Mouse (Mus musculus): ENCODE measurements at regions not wholly inside any gene's neighbourhood (a gene's known extent, or its start where the extent isn't known, plus 50 kb on each side); places are given as distances from the start of the nearest gene placed in this dataset.

DNA sequence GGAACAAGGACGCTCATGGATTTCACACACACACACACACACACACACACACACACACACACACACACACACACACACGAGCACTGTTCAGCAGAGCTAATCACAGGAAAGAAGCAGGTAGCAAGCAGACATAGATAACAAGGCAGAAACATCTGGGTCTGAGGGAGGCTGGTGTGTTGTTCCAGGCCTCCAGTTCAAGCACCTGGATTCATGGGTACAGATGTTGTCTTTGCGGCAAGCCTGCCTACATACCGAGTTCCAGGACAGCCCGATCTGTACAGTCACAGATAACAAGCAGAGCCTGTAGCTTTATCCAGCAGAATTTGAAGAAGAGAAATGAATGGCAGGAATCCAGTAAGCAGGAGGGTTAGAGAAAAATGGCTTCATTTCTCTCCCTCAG, 55.0 kb upstream of the Adgrl2 start:
- WGBS: 80% methylated on average over 5 of the region's 5 CpGs
- H3K4me3 ChIP-seq: no peak overlapping the region
- no peaks in the 10 kb centered on the region for H3K9me3 ChIP-seq (replicated peaks)
- peaks cover 19% of the 10 kb centered on the region for H3K4me1 ChIP-seq
- H3K27me3 ChIP-seq: peaks cover 3% of the 10 kb centered on the region; the same call in 1 of the 2 replicates
- no peak overlapping the region for H3K27ac ChIP-seq
- no peak overlapping the region for H3K4me2 ChIP-seq (replicated peaks)
- no peak overlapping the region for H3K9ac ChIP-seq
- no peaks in the 10 kb centered on the region for H3K36me3 ChIP-seq
- no peak for ATAC-seq (ENCODE audit: low FRiP score)

GRCm38 (mm10) chr3:149043901-149044300, 53.5 kb upstream of the Adgrl2 start:
- H3K27me3 ChIP-seq: peaks cover 3% of the 10 kb centered on the region; the same call in 1 of the 2 replicates
- H3K36me3 ChIP-seq: no peaks in the 10 kb centered on the region
- H3K4me1 ChIP-seq: peaks cover 19% of the 10 kb centered on the region
- no peak overlapping the region for H3K27ac ChIP-seq
- 75% methylated on average over 4 of the region's 4 CpGs for WGBS
- H3K9me3 ChIP-seq (replicated peaks): no peaks in the 10 kb centered on the region
- no peak overlapping the region for H3K9ac ChIP-seq
- no peak for ATAC-seq (ENCODE audit: low FRiP score)
- H3K4me2 ChIP-seq (replicated peaks): no peak overlapping the region
- no peak overlapping the region for H3K4me3 ChIP-seq

GRCm38 (mm10) chr3:149042527-149042926, 52.2 kb upstream of the Adgrl2 start:
- no peak overlapping the region for H3K27ac ChIP-seq
- H3K36me3 ChIP-seq: no peaks in the 10 kb centered on the region
- ATAC-seq (ENCODE audit: low FRiP score): peak; percentile 80
- 0 out of 2 replicates have a peak overlapping the region, but pooled peaks have one; percentile 15 for H3K4me2 ChIP-seq (replicated peaks)
- H3K4me1 ChIP-seq: peaks cover 19% of the 10 kb centered on the region
- H3K9ac ChIP-seq: no peak overlapping the region
- no peak overlapping the region for H3K4me3 ChIP-seq
- 12% methylated on average over 9 of the region's 9 CpGs for WGBS
- no peaks in the 10 kb centered on the region for H3K9me3 ChIP-seq (replicated peaks)
- peaks cover 3% of the 10 kb centered on the region; the same call in 1 of the 2 replicates for H3K27me3 ChIP-seq

DNA sequence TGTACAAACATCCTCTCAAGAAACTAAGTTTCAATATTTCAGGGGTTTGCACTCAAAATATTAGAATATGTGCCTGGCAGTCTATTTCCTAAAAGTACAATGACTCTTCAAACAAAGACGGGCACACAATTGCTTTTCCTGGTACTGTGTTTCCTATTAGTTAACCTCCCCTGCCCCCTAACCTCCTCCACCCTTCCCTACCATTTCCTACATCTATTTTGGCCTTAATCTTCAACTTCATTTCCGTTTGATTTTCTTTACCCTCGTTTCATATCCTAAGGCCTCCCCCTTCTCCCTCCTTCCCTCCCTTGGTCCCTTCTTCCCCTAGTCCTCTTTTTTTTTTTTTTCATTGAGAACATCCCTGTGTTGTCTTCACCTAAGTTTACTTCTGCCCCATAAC, 50.8 kb upstream of the Adgrl2 start:
- no peak for ATAC-seq (ENCODE audit: low FRiP score)
- Histone ChIP-seq H3K9ac (no peak overlapping the region), H3K9me3 (replicated peaks) (no peaks in the 10 kb centered on the region), H3K4me1 (peaks cover 19% of the 10 kb centered on the region), H3K27ac (no peak overlapping the region), H3K36me3 (no peaks in the 10 kb centered on the region), H3K4me2 (replicated peaks) (no peak overlapping the region), H3K27me3 (peaks cover 3% of the 10 kb centered on the region; the same call in 1 of the 2 replicates), H3K4me3 (no peak overlapping the region)
- WGBS: 64% methylated on average over 3 of the region's 3 CpGs
